Mouse (Mus musculus) 416B (cell line): ENCODE measurements at regions not wholly inside any gene's neighbourhood (a gene's known extent, or its start where the extent isn't known, plus 50 kb on each side); places are given as distances from the start of the nearest gene placed in this dataset.

ENCODE experiments used
- DNase-seq: peaks from one replicate; pipeline ENCODE4 v3.0.0; 2011; ENCODE audit warnings: low read depth

DNA sequence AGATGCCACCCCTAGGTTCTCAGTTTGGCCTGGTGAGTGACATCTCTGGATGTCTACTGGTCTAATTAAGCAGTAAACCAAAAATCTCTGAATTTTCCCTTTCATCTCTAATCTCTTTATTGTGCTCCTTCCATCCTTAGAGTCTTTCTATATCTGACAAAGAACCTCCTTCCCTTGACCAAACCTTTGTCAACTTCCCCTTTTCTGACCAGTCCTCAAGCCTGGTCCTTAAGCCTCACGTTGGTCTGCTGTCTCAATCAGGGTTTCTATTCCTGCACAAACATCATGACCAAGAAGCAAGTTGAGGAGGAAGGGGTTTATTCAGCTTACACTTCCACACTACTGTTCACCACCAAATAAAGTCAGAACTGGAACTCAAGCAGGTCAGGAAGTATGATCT, 116.4 kb upstream of the Tab2 start:
- peak; percentile 76 for DNase-seq

DNA sequence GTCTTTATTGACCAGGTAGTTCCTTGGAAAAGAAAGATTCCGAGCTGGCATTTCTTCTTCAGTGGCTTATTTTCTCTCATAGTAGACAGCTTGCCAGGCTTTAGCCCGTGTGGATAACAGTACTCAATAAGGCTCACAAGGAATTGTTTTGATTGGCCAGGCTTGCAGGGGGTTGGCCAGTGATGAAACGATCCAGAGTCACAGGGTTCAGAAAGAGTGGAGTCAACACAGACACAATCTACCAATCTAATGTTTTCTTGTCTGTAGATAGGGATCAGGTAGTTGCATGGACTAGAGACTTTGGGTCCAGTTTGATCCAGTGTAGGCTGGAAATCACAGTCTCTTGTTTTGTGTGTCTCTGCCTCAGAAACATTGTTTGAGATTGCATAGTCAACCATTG, 115.8 kb upstream of the Tab2 start:
- DNase-seq = no peak

DNA sequence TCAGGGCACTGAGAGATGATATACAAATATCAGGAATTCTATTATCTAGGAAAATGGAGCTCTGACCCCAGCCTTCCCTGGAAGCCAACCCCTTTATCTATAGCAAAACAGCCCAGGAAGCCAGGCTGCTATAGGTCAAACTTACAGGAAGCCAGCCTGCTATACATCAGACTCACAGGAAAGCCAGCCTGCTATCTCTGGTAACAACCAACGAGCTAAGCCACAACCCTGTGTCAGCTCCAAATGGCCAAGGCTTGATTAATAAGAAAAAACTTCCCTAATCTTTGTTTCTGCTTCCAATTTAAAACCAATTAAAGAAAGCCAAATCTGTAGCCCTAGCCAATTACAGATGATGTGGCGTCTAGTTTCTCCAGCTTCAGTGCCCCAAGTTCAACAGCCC, 114.4 kb upstream of the Tab2 start:
- peak; percentile 96 for DNase-seq

DNA sequence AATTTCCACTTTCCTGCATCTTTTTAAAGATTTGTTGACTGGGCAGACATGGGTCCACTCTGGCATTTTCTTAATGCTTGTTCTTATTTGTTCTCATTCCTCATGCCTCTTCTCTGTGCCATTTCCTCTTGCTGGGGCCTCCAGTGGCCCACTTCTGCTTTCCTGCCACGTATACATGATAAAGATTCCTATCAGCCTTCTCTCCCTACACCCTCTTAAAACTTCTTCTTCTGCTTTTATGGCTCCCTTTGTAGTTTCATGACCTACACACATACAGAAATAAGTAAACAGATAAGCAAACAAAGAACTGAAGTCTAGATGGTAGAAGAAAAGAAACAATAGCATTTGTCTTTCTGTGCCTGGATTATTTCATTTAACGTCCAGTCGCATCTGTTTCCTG, 110.9 kb upstream of the Tab2 start:
- DNase-seq = peak; percentile 87

DNA sequence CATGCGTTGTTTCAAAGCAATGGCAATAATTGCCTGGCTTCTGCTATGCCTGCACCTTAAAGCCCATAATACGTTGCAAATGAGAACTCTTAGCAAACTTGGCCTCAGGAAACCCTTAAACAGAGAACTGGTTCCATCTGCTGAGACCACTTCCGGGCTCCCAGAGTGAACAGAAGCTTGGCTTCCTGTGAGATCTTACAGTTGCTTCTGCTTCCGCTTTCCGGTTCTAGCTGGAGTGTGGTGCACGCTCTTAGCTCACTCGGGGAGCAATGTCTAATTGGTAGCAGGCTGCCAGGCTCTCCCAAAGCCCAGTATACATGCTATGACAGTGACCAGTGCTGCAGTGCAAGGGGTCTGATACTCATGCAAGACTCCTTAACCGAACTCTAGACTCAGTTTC, 109.7 kb upstream of the Tab2 start:
- peak; percentile 94 for DNase-seq

DNA sequence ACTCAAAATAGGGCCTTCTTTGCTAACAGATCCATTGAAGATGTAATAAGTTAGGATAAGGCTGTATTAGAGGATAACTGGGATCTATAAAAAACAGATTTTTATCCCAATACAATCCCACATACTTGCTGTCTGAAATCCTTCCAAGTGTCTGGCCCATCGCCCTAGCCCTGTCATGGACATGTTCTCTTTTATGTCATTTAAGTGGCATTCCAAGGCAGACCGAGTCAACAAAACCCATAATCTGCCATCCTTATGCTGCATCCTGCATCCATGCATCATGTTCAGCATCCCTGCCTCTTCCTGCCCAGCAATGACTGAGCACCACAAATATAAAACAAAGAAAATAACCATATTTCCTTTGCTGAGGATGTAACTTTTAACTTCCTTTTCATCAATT, 108.3 kb upstream of the Tab2 start:
- DNase-seq = no peak

DNA sequence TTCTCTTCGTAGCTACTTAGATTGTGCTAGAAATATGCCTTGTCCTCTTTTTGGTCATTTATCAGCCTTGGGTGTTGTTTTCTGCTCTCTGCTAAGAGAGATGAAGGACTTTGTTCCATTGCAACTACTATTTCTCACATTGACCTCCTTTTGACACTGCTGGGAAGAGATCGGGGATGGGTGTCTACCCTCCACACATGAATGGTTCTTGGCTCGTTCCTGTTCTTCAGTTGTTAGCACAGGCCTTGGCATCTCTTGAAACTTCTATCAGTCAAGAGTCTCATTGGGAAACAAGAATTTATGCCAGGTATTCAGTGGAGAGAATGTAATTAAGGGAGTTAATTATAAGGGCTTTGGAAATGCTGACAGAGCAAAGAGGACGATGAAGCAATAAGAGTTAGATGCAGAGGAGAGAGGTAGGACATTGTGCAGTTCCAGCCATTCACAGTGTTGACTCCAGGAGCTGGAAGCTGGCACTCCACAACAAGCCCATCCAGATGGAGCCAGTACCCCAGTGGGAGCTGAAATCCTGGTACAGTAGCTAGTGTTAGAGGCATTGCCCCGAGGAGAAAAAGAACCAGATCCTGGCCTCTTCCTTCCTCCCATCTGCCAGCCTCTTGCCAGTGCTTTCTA, 107.5 kb upstream of the Tab2 start:
- DNase-seq = no peak

DNA sequence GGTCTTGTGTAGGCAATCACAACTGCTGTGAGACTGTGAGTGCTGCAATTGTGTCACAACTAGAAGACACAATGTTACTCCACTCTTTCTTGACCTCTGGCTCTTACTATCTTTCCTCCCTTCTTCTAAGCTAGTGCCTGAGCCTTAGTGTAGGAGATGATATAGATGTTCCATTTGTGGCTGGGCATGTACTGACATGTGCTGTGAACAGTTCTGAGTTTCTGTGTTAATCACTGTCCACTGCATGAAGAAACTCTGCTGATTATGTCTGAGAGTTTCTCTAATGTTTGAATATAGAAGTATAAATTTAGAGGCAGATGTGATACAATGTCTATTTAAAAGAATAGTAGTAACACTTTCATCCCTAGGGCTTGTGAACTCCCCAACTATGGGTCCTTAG, 105.0 kb upstream of the Tab2 start:
- no peak for DNase-seq

DNA sequence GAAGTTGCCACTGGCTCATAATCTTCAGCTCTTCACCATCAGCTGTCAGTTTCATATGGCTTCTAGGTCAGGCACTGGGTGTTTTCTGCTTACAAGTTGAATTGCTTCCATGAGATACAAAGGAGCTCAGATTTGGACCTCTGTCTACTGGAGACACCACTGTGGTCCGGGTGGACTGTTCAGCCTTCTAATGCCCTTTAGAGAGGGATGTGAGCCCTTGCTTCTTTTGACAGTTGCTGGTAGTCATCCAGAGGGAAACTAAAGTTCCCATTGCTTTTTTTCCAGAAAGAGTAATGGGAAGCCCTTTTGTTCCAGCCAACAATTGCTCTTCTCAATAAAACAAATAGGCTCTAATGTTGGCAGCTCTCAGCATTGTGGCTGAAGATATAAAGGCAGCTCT, 103.7 kb upstream of the Tab2 start:
- DNase-seq = no peak

DNA sequence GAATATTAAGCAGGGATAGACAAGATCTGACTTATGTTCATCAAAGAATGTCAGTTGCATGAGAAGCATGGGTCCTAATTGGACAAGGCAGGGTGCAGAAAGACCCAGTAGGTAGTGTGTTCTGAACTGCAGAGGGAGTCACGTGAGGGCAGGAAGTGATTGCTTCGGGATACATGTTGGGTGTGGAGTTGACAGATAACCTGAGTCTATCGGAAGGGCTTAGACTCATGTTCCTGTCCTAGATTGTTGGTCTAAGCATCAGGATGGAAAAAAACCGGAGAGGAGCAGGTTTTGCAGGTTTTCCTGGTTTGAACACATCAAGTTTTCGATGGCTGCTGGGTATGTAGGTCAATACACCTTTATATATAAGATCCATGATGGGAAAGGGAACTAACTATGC, 101.8 kb upstream of the Tab2 start:
- no peak for DNase-seq

DNA sequence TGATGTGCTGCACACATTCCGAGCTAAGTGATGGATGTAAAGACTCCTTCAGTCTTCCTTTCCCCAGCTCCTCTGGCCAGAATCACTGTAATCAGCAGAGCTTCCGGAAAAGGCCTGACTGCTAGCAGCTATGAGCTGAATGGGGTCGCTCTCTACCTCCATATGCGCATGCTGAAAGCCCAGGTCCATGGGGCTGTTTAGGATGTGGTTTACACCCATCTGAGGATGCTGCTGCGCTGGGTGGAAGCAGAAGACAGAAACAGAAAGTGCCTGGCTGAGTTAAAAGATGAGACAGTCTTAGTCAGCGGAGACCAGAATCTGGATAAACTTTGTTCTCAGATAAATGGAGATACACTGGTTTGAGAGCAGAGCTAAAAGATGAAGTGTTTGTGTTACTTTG, 99.3 kb upstream of the Tab2 start:
- no peak for DNase-seq

DNA sequence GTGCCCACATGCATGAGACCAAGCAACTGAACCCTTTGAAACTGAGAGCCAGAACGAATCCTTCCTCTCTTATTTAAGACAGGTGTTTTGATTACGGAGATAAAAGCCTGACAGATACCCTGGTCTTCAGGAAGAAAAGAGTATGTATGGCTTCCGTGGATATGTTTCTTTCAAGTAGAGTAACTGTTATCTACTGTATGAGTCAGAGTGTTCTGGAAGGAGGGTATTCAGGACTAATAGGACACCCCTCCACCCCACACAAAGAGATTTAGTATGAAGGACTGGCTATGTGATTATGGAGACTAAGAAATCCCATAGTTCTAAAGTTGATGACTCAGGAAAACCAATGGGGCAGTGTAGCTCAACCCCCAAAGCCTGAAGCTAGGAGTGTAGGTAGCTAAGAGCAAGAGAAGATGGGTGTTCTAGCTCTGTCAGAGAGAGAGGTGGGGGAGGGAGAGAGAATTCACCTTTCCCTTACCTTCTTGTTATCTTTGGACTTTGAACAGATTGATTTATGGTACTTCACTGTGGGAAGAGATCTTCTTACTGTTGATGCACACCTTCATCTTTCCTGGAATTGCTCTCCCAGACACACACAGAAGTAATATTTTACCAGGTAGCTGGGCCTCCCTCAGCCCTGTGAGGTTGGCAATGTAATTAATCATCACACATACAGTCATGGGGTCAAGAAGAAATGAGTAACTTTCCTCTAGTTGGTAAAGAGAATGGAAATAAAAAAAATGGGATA, 87.6 kb upstream of the Tab2 start:
- no peak for DNase-seq

DNA sequence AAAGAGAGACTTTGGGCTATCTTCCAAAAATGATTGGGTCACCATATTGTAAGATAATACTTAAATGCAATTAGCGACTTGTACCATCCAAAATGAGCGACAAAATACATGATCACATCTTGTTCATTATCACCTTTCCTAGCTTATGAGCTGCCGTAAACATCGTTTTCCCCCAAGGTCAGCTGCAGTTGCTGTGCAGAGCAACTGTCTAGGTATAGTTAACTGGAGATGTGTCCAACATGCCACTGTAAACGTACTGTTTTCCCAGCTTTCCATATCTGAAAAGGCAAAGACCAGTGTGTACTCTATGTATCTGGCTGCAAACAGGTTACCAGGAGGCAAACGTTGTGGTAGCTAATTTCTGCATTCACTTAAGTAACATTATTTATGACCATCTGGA, 86.3 kb upstream of the Tab2 start:
- DNase-seq = no peak

DNA sequence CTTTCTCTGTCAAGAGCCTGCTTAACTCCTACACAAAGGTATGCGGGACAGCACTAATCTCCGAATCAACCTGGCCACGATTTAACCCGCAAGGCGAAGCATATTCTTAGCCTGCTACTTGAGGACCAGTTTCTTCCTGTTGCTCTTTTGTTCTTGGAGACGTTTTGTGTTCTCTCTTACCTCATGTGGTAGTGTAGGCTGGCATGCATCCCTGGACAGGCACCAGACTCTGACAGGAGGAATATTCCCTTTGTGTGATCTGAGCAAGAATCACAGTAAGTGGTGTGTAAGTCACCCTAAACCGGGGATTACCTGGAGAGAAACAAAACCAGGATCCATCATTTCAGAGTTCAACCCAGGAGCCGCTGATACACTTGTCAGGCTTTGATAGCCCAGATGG, 85.8 kb upstream of the Tab2 start:
- DNase-seq = no peak

DNA sequence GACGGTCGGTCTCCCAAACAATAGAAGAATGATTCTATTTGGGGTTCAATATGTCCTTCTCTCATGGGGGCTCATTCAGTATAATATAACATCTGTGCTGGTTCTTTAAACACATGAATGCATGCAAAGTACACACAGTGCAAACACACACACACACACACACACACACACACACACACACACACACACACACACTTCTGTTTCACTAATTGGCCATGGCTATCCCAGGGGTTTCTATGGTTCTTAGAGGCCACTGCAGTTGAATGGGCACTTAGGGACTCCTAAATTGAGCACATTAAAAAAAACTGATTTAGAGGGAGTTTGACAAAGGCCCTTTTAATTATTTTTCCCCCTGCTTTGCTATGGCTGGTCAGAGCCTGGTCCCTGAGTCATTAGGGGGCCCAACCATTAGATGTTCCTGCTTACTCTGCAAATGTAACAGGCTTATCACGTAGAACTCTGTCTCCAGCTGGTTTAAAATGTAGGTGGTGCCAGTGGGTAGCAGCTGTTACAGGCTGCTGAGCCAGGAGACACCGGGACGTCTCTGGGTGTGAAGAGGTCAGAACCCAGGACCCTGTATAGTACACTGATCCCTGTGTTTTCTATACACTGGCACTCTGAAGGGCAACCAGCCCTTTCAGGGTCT, 82.1 kb upstream of the Tab2 start:
- no peak for DNase-seq

DNA sequence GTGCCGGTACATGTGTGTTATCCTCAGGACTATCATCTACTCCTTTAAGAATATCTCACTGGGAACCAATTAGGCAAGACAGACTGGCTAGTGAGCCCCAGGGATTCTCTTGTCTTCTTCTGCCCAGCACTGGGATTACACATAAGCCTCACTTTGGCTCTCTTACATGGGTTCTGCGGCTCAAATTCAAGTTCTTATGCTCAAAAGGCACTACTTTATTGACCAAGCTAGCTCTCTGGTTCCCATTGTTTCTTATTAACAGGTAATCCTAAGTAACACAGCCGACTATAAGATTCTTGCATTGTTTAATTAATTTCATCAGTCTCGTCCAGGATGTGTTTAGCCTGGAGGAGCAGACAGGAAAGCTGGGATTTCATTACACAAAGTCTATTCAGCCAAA, 80.3 kb upstream of the Tab2 start:
- no peak for DNase-seq

DNA sequence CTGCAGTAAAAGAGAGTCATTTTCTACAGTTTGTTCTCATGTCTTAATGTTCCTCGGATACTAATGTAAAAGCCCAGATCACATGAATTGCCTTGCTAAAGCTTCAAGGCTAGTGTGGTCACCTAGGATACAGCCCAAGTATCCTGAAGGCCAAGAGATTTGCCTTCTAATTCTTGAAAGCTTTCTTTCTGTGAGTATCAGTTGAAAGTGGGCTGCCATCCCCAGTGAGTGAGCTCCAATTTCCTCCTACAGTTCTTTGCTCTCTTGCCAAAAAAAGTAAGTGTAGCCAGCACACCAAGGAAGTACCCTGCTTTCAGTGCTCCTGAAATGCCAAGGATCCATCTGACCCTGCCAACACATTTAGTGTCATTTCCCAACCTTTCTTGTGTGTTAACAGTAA, 79.3 kb upstream of the Tab2 start:
- no peak for DNase-seq

DNA sequence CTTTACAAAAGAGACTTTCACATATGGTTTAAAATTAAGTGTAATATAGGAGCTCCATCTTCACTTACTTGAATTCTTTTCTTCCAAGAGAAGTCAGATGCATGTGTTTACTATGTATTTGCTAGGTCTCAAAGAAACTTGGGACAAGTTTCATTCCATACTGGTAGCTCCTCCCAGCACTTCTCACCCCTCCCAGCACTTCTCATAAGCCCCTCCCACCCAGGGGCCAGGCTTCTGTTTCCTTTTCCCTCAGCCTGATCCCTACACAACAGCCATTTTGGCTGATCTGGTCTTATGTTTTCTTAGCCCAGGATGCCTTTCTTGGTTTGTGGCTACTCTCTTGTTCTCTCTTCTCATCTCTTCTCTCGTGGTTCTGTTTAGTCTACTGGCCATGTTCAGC, 76.2 kb upstream of the Tab2 start:
- DNase-seq = peak; percentile 44

DNA sequence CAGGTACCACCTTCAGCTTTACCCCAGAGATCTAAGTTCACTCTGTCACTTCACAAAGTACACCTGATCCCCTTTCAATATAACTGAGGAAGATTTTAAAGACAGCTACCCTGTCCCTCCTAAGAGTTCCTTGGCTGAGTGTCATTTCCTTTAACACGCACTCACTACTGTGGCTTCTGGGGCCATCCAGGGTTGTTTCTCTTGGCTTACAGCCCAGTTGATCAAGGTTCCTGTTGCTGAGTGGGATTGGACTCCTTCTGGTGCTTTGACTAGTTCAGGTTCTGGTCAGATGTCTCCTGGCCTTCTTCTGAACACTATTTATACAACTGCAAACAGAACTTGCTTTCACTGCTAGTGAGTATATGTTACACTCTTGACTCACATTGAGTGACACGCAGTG, 72.8 kb upstream of the Tab2 start:
- DNase-seq = peak; percentile 89

DNA sequence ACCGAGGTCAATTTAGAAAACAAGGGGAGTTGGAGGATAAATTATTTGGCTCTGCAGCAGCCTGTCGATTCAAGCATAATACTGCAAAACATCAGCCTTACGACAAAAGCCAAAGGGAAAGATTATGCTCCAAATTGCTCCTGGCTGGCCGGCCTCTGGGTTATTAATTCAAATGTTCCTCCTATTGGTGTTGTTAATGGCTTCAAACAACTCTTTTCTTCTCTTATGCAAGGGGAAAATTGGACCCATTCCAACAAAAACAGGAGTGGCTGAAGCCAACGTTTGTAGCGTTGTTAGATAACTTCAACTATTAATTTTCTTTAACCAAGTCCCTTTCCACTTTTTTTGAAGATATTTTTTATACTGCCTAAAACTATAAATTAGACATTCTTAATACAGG, 71.0 kb upstream of the Tab2 start:
- DNase-seq = peak; percentile 73

DNA sequence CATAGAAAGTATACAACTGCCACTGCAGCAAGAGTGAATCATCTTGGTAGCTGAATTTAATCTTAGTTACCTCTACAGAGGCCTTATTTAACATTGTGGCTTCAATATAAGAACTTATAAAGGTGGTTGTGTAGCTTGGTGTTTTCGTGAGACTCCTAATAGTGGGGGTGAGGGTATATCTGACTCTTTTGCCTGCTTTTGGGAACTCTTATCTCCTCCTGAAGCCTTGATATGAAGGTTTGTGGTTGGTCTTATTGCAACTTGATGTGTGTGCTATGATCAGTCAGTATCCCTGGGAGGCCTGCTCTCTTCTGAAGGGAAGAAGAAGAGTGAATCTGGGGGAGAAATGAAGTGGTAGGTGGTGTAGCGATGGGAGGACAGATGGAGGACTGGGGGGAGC, 67.7 kb upstream of the Tab2 start:
- DNase-seq = no peak

DNA sequence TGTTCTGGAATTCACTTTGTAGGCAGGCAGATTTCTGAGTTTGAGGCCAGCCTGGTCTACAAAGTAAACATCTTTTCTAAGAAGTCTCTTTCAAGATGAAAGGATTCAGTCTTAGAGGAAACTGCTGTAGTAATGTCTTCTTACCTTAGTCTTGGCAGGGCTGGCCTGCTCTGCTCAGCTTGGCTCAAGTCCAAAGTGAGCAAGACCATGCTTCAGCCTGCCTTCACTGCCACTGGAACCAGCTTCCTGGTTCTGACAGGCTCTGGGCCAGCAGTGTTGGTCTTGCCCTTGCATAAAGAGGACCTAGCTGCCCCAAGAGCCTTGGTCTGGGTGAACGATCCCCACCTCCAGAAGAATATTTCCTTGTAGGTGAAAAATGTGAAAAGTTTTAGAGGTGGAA, 65.9 kb upstream of the Tab2 start:
- peak; percentile 75 for DNase-seq

DNA sequence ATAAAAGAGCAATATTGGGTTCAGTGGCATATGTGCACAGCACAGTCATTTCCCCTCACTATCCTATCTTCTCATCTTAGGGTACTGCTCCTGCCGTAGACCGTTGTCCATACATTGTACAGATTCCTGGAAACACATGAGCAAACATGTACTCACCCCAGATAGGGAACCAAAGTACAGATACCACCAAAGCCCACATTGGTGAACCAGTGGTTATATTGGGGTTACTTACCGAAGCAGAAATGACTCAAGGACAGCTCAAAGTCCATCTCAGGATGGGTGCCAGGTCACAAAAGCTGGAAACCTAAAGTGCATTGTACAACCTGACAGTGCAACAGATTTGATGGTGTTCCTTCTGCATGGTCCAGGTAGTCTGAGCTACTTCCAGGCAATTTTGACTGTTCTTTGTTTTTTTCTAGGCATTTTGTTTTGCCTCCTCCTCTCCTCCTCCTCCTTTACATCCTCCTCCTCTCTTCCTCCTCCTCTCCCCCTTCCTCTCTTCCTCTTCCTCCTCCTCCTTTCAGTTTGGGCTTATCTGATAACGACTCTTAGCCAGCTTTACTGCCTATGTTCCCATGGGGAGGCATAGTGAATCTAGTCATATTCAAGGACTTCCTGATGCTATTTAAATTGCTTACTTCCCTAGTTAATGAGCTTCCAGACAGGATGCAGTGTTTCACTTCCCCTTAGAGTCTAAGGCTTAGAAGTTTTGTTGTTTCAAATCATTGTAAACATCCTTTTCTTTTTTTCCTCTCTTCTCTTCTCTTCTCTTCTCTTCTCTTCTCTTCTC, 65.1 kb upstream of the Tab2 start:
- peak; percentile 90 for DNase-seq
